Comparison of ENCODE assay signal across 11 mouse cellular contexts in genomic region chrX:167179961-167180642, GRCm38 (mm10). TPM values are rescaled to one million over a fixed set of nuclear protein-coding genes. Genes with fewer than 3 reads are reported as not detected.
DNase-seq lines count a peak whose midpoint lies in the region; ATAC-seq and TF ChIP-seq lines count a peak whose summit lies in the region.
"Had no signal": no experiment of that assay in that cellular context is flagged by ENCODE, and none has a peak within 500 bp of the region (broad histone marks: within the 10 kb centered on the region; RNA-seq: fewer than 3 reads in every experiment).

No protein-coding gene starts in this region.

- no peak for TF ChIP-seq CTCF in layer of hippocampus, adult 2 months (conservative IDR thresholded peaks at IDR 0.05)
- no peak for TF ChIP-seq CTCF in stomach, postnatal 0 days (IDR thresholded peaks at IDR 0.05; ENCODE audit: low read depth)
- no peak for TF ChIP-seq CTCF in forebrain, postnatal 0 days (IDR thresholded peaks at IDR 0.05; ENCODE audit: low read depth)

- H3K4me3 ChIP-seq in layer of hippocampus, adult 2 months: no peak overlapping the region
- no peak overlapping the region for H3K4me3 ChIP-seq in liver, embryonic 16.5 days (ENCODE audit: low read depth, low read length)
- H3K4me3 ChIP-seq in stomach, postnatal 0 days (ENCODE audit: low read depth, low read length): no peak overlapping the region
- H3K4me3 ChIP-seq in forebrain, postnatal 0 days (ENCODE audit: low read depth, low read length): no peak overlapping the region
- no peak overlapping the region for H3K4me3 ChIP-seq in midbrain, embryonic 13.5 days (replicated peaks)
- H3K4me3 ChIP-seq: forebrain, embryonic 13.5 days; limb, embryonic 15.5 days had no signal

- WGBS in liver, embryonic 16.5 days (ENCODE audit: insufficient replicate concordance): 34% methylated on average over 4 of the region's 4 CpGs
- WGBS in stomach, postnatal 0 days: 58% methylated on average over 4 of the region's 4 CpGs
- WGBS in forebrain, postnatal 0 days: 63% methylated on average over 4 of the region's 4 CpGs
- 74% methylated on average over 4 of the region's 4 CpGs for WGBS in midbrain, embryonic 13.5 days

- H3K4me2 ChIP-seq in liver, embryonic 16.5 days (ENCODE audit: low read depth, low read length): no peak overlapping the region
- H3K4me2 ChIP-seq in stomach, postnatal 0 days (replicated peaks; ENCODE audit: low read depth): no peak overlapping the region
- H3K4me2 ChIP-seq in forebrain, postnatal 0 days (ENCODE audit: low read depth): no peak overlapping the region
- H3K4me2 ChIP-seq in midbrain, embryonic 13.5 days (replicated peaks): no peak overlapping the region
- H3K4me2 ChIP-seq: forebrain, embryonic 13.5 days; limb, embryonic 15.5 days had no signal

- no peaks in the 10 kb centered on the region for H3K27me3 ChIP-seq in liver, embryonic 16.5 days (ENCODE audit: control insufficient read depth, insufficient read depth, low read depth, low read length)
- no peaks in the 10 kb centered on the region for H3K27me3 ChIP-seq in stomach, postnatal 0 days (ENCODE audit: control insufficient read depth, insufficient read depth, low read length)
- no peaks in the 10 kb centered on the region for H3K27me3 ChIP-seq in forebrain, postnatal 0 days (ENCODE audit: insufficient read depth, low read length)
- H3K27me3 ChIP-seq in midbrain, embryonic 13.5 days: peaks cover 61% of the 10 kb centered on the region

- H3K36me3 ChIP-seq in liver, embryonic 16.5 days (ENCODE audit: control insufficient read depth, insufficient read depth): no peaks in the 10 kb centered on the region
- H3K36me3 ChIP-seq in stomach, postnatal 0 days (ENCODE audit: control insufficient read depth, insufficient read depth, low read length): no peaks in the 10 kb centered on the region
- no peaks in the 10 kb centered on the region for H3K36me3 ChIP-seq in forebrain, postnatal 0 days (ENCODE audit: insufficient read depth)
- H3K36me3 ChIP-seq in midbrain, embryonic 13.5 days: no peaks in the 10 kb centered on the region
- H3K36me3 ChIP-seq: limb, embryonic 15.5 days had no signal

- peak overlapping the region; percentile 46; the same call in 1 of the 2 replicates for H3K27ac ChIP-seq in layer of hippocampus, adult 2 months
- H3K27ac ChIP-seq in liver, embryonic 16.5 days (ENCODE audit: low read length): no peak overlapping the region
- H3K27ac ChIP-seq in stomach, postnatal 0 days (replicated peaks): peak overlapping the region; percentile 35; the same call in 1 of the 2 replicates
- H3K27ac ChIP-seq in forebrain, postnatal 0 days (ENCODE audit: low read depth, low read length): no peak overlapping the region
- no peak overlapping the region for H3K27ac ChIP-seq in midbrain, embryonic 13.5 days
- H3K27ac ChIP-seq: forebrain, embryonic 13.5 days; limb, embryonic 15.5 days had no signal

- H3K9me3 ChIP-seq in liver, embryonic 16.5 days (replicated peaks; ENCODE audit: control insufficient read depth, low read length): no peaks in the 10 kb centered on the region
- H3K9me3 ChIP-seq in stomach, postnatal 0 days (ENCODE audit: control insufficient read depth, low read length): no peaks in the 10 kb centered on the region
- H3K9me3 ChIP-seq in forebrain, postnatal 0 days (ENCODE audit: low read length): no peaks in the 10 kb centered on the region
- H3K9me3 ChIP-seq in midbrain, embryonic 13.5 days: no peaks in the 10 kb centered on the region
- H3K9me3 ChIP-seq: forebrain, embryonic 13.5 days; limb, embryonic 15.5 days had no signal

- no peak for DNase-seq in layer of hippocampus, adult 2 months (ENCODE audit: low spot score in 2 of 2)
- DNase-seq in layer of hippocampus, postnatal 36 days: no peak
- DNase-seq in brain, adult 2 months (ENCODE audit: low read depth, low spot score): peak; percentile 41
- DNase-seq in stomach, postnatal 0 days (ENCODE audit: low spot score): no peak
- DNase-seq in c-Kit-positive CD71-positive TER-119-positive erythroid progenitor cells, embryonic 14.5 days (ENCODE audit: low spot score): no peak
- no peak for DNase-seq in forebrain, postnatal 0 days

- no peaks in the 10 kb centered on the region for H3K4me1 ChIP-seq in liver, embryonic 16.5 days (ENCODE audit: control insufficient read depth, low read depth, low read length)
- no peaks in the 10 kb centered on the region for H3K4me1 ChIP-seq in stomach, postnatal 0 days (replicated peaks; ENCODE audit: control insufficient read depth, insufficient read depth)
- H3K4me1 ChIP-seq in forebrain, postnatal 0 days (ENCODE audit: insufficient read depth): no peaks in the 10 kb centered on the region
- no peaks in the 10 kb centered on the region for H3K4me1 ChIP-seq in midbrain, embryonic 13.5 days (replicated peaks)
- H3K4me1 ChIP-seq: forebrain, embryonic 13.5 days; limb, embryonic 15.5 days had no signal

- ATAC-seq in liver, embryonic 16.5 days (ENCODE audit: low read depth): peak; percentile 32; the same call in 1 of the 2 replicates
- ATAC-seq in stomach, postnatal 0 days (ENCODE audit: low FRiP score, low TSS enrichment): no peak
- no peak for ATAC-seq in forebrain, postnatal 0 days
- ATAC-seq in midbrain, embryonic 13.5 days: no peak
- ATAC-seq: forebrain, embryonic 13.5 days had no signal

- TF ChIP-seq EP300 in stomach, postnatal 0 days (optimal IDR thresholded peaks at IDR 0.05): no peak

- H3K9ac ChIP-seq in liver, embryonic 16.5 days (ENCODE audit: low read depth, low read length): no peak overlapping the region
- H3K9ac ChIP-seq in stomach, postnatal 0 days (ENCODE audit: low read length): no peak overlapping the region
- no peak overlapping the region for H3K9ac ChIP-seq in forebrain, postnatal 0 days
- H3K9ac ChIP-seq in midbrain, embryonic 13.5 days (replicated peaks): no peak overlapping the region
- H3K9ac ChIP-seq: forebrain, embryonic 13.5 days; limb, embryonic 15.5 days had no signal

RNA-seq across cellular contexts. Expression of gene Tmsb4x, which starts 29.0 kb away (rescaled TPM):
- 1,000 to 10,000 TPM; 1,652 to 1,714 TPM for total RNA-seq in layer of hippocampus, adult 2 months (2021)
- total RNA-seq in layer of hippocampus, postnatal 36 days (2021): 1,000 to 10,000 TPM; 1,717 to 1,792 TPM
- polyA plus RNA-seq in liver, embryonic 16.5 days (2015; fragmentation: Nextera tagmentation; extraction: Ambion mirVana): 1,121 and 1,210 TPM in 2 replicates
- polyA plus RNA-seq in stomach, postnatal 0 days (2015; fragmentation: Nextera tagmentation; extraction: Ambion mirVana): 6,456 and 7,015 TPM in 2 replicates
- total RNA-seq in forebrain, postnatal 0 days (2014; rRNA removed): 2,260 and 3,868 TPM in 2 replicates
- polyA plus RNA-seq in forebrain, postnatal 0 days (2015; fragmentation: Nextera tagmentation; extraction: Ambion mirVana): 5,725 and 7,393 TPM in 2 replicates
- 6,172 and 6,685 TPM in 2 replicates for polyA plus RNA-seq in midbrain, embryonic 13.5 days (2015; fragmentation: Nextera tagmentation; extraction: Ambion mirVana)
- total RNA-seq: MEL had no signal

Comparison
In these comparisons a context has a peak if more than half of its experiments do, and no peak if none do; other contexts are left out.
1. H3K27ac ChIP-seq: peak in layer of hippocampus, adult 2 months (single experiment) and stomach, postnatal 0 days (single experiment); none in liver, embryonic 16.5 days (single experiment), forebrain, postnatal 0 days (single experiment) and midbrain, embryonic 13.5 days (single experiment).